Mouse (Mus musculus) cerebellum, postnatal 36 days (tissue): ENCODE data around the gene Cbarp.
"Not testable (repeated sequence)": the region's sequence is repeated elsewhere in the genome, so short reads cannot be mapped to it uniquely, and the experiment has no call there.

Source experiments
- DNase-seq, 2 experiments: peaks; one replicate each; pipeline ENCODE4 v3.0.0; 2021 to 2022; ENCODE audit warnings: mixed read lengths in 2 of 2

Cbarp gene

DNA sequence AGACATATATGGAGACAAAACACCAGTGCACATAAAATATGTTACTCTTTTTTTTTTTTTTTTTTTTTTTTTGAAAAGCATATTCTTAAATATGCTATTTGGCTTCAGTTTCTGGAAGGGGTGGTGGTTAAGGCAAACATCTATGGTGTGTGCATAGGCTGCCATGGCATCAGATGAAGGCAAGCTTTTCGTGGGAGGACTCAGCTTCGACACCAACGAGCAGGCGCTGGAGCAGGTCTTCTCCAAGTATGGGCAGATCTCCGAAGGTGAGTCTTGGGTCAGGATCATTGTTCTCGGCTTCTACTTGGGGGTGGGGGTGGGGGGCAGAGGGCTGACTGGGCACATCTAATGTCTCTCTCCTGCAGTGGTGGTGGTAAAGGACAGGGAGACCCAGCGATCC is 29.0 kb upstream of the Cbarp start:
- no peak for DNase-seq

DNA sequence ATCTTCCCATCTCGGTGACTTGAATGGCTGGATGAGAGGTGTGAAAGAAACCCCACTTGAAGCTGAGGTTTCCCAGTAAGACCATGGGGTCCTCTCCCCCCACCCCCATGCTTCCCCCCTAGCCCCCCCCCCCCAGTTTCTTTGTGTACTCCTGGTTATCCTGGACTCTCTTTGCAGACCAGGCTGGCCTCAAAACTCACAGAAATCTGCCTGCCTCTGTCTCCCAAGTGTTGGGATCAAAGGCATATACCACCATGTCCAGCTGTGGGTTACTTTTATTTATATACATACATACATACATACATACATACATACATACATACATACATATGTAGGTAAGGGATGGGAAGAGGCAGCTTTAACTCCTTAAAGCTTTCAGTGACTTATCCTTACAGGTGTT is 28.4 kb upstream of the Cbarp start:
- DNase-seq: no peak

DNA sequence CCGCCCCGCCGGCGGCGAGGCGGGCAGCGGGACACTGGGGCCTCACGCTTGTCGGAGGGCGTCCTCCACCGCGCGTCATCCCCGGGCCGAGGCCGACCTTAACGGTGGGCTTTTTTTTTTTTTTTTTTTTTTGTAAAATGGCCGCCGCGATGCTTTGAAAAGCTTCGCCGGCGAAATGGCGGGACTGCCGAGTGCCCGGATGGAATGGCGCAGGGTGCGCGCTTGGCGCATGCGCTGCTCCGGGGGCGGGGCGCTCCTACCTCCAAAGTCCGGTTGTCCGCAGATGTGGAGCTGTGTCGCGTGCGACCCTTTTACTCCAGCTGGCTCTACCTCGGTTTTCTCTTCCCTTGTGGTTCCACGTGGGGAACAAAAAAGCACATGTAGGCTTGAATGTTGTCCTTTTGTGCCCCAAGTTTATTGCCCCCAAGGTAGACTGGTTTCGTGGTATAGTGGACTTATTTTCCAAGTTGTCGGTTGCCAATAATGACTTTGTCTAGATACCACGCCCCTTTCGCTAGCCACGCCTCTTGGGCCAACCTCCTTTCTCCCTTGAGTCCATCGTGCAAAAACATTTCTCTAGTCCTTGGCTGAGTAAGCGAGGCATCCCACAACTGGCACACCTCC is 27.5 kb upstream of the Cbarp start:
- DNase-seq: peak; percentile 96 to 97

DNA sequence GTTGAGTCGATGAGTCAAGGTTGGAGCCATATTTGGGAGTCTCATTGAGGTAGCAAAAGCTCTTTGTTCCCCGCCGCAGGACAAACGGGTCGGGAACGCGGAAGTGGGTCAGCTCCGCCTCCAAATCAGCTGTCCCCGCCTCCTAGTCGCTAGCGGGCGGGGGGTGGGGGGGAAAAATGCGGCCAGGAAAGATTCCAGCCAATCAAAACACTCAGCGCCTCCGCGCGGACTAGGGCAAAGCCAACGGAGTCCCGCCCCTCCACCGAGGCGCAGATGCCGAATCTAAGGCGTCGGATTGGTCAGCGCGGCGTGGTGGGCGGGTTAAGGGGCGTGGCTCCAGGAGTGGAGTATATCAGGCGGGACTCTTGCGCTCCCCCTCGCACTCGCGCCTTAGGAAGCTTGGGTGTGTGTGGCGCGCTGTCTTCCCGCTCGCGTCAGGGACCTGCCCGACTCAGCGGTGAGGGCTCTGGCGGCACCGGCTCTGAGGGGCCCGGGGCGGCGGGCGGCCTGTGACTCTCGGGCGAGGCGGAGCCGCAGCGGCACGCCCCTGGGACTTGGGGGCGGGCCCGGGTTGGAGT is 26.9 kb upstream of the Cbarp start:
- peak; percentile 99 for DNase-seq

DNA sequence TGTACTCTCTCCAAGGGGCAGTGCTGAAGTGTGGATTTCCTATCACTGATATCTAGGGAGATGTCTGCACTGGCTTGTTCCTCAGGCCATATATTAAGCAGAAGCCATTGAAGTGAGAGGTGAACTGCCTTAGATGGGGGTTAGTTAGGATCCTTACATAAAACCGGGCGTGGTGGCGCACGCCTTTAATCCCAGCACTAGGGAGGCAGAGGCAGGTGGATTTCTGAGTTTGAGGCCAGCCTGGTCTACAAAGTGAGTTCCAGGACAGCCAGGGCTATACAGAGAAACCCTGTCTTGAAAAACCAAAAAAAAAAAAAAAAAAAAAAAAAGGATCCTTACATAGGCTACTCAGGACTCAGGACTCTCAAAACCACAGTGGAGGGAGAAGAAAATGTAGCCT is 25.5 kb upstream of the Cbarp start:
- DNase-seq: not testable (repeated sequence)

DNA sequence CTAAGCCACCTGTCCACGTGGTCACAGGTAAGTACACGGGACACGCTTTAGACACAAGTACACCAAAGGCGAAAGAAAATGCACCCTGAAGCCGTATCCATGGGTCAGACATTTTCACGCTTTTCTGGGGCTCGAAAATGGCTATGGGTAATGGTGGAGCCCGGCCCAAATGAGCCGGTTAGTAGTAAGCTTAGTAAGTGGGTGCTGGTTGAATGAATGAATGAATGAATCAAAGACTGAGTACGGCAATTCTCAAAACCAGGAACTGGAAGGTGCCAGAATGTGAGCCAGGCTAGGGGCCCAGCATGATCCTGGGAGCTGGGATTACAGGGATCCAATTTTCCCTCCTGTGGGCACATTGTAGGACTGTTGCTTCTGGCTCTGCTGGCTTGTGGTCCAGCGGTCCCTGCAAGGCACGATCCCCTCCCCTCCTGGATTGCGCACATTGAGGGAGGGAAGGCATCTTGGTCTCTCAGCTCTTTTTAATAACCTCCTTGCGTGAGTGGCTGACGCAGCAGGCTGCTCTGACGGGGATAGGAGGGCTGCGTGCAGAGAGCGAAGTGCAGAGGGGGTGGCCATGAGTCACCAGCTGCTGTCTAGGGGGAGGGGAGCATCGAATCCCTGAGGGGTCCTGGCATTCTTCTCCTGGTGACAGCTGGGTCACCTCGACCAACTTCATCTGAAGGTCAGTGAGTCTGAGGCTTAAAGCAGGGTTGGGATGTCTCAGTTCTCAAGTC is 24.9 kb upstream of the Cbarp start, which contains the start of gene Cirbp:
Cirbp (plus strand) TSS at position 594 of the 737 bp plus-strand sequence.
- peak in 1 of 2 experiments; percentile 43 for DNase-seq

DNA sequence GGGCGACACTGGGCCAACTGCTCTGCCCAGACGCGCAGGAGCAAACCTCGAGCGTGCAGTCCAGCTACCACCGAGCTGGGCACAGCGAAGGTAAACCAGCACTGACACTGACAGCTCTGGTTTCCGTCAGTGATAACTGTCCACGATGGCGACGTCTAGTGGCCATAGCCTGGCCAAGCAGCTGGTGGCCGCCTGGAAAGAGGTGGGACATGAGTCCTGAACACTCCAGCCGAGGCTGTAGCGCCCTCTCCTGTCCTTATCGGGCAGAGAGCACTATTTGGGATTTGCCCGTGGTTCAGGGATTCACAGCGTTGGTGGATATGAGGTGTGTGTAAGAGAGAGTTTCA is 24.3 kb upstream of the Cbarp start:
- DNase-seq: peak; percentile 98 to 99

DNA sequence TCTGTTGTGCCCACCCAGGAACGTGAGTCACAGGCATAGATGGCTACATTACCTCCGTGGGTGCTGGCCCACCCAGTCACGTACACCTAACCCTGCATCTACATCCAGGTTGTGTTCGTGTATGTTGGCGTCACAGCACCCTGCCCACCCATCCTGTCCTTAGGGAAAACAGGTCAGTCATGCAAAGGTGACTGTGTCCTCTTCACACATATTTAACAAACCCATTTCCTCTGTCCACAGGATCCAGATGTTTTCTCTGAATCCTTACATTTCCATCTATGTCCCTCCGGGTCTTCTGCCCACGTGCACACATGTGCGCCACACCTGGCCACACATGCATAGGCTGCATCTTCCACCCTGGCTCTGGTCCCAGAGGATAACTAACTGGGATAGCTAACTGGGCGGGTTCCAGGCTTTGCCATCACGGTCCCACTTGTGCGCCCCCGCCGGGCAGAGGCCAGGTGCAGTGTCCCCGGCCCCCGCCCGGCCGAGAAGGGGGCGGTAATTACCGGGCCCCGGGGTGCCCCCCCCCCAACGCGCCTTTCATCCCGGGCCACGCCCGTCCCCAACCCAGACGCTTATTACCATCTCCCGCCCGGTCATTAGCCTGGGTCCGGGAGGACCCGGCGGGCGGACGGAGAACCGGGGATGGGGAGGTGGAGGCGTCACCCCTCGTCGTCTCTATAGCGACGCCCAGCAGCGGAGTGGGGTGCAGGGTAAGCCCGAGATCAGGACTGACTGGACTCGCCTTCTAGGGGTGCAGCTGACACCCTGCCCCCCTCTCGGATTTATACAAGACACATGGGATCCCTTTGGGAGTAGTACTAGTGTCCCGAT is 23.7 kb upstream of the Cbarp start:
- DNase-seq: peak; percentile 49 to 52

DNA sequence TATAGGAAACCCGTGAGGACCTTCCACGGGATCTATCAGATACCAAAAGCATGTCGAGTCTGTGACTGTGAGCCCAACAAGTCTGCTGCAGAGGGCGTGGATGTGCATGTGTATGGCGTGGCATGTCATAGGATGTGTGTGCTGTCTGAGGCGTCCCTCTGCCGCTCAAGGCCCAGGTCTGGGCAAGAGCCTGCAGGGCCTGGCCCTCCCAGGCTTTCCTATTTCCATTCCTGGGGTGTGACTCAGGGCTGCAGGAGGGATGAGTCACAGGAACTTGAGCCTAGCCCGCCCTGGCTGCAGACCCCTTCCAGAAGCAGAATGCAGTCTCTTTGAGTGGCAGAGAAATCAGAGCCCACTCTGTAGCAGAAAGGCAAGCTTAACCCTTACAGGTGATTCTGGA is 23.1 kb upstream of the Cbarp start:
- no peak for DNase-seq

DNA sequence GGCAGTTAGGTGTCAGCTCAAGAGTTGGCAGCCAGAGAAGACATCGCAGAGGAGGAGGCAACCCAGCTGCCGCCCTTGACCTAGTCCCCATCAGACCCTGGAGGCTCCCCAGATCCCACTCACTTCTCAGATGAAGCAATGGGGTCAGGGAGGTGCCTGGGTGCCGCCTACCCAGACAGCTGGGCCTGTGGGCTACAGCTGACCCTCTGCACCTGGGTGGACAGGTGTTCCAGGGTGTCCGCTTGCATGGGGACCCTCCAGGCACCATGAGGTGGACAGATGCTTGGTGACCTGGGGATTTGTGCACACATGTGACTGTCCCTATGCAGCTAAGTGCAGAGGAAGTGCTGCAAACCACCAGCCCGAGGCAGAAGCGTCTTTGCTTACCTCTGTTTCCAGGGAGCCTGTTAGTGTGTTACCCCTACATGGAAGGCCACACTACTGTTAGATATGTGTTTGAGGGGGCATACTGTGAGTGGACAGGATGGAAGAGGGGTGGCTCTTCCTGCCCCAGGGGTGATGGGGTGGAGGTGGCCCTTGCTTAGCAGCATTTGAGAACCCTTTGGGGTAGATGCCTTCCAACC is 22.2 kb upstream of the Cbarp start:
- DNase-seq: no peak

DNA sequence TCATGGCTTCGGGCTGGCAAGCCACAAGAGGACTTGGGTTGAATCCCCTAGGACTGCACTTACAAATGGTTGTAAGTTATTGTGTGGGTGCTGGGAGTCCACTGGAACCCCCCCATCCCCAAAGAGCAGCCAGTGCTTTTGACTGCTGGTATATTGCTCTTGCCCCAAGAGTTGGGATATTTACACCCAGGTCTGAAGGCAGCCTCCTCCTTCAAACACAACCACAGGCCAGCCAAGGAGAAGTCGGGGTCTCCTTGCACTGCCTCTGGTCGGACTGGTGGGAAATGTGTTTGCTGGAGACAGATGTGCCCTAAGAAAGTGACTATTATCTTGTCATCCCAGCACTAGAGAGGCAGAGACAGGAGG is 21.6 kb upstream of the Cbarp start:
- DNase-seq: no peak

DNA sequence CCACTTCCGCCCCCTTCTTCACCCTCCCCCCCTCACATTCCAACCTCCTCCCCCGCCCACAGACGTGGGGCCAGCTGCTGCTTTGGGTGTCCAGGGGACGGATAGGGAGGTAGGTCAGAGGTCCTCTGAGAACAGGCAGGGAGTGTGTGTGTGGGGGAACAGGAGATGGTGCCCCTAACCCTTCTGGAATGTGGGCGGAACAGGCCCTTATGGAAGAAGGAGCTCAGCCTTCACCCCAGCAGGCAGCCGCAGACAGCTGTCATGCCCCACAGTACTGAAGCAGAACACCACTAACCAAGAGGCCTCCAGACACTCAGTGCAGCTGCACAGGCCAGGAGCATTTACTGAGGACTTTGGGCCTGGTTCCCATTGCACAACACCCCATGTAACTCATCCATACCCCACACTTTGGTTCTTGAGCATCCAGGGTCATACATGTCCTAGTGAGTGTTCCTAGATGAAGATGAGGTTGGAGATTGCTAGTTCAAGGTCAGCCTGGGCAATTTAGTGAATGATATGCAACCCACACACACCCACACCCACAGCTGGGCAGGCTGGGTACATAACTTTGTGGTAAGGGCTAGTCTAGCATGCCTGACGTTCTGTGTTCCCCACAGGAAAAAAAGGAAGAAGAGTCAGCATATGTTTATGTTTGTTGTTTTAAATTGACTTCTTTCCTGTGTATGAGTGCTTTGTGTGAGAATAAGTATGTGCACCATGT is 21.0 kb upstream of the Cbarp start:
- no peak for DNase-seq

DNA sequence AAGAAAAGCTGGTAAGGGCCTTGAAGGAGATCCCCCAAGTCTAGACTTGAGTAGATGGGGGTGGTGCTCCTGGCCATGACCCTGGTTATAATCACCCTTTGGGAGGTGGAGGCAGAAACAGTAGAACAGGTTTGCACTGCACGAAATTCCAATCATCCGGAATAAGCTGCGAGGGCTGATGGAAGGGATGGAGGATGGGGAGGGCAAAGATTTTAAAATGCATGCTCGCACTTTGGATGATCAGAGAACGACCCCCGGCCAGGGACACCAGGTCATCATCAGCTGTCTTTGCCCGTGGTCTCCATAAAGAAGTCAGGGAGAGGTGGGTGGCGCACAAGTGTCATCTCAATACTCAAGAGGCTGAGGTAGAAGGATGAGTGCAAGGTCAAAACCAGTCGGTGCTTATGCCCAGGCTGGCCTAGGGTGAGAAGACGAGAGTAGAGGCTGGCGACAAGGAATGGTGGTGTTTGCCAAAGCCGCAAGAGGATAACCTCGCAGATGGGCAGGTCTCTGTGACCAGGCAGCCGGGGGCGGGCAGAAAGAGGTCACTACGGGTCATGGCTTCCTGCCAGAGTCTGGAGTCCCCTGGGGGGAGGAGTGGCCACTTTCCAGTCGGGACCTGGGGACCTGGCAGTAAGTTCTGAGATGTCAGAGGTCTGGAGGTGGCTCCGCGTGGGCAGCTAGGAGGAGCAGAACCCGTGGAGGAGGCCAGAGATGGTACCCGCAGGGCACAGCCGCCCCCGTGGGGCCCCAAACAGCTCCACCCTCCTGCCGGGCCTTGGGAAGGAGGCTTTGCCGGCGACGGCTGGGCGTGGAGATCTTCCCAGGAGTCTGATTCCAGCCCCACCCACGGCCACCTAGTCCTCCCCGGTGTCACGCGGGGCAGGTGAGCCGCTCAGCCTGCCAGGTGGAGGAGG is 20.1 kb upstream of the Cbarp start:
- peak; percentile 68 to 72 for DNase-seq

DNA sequence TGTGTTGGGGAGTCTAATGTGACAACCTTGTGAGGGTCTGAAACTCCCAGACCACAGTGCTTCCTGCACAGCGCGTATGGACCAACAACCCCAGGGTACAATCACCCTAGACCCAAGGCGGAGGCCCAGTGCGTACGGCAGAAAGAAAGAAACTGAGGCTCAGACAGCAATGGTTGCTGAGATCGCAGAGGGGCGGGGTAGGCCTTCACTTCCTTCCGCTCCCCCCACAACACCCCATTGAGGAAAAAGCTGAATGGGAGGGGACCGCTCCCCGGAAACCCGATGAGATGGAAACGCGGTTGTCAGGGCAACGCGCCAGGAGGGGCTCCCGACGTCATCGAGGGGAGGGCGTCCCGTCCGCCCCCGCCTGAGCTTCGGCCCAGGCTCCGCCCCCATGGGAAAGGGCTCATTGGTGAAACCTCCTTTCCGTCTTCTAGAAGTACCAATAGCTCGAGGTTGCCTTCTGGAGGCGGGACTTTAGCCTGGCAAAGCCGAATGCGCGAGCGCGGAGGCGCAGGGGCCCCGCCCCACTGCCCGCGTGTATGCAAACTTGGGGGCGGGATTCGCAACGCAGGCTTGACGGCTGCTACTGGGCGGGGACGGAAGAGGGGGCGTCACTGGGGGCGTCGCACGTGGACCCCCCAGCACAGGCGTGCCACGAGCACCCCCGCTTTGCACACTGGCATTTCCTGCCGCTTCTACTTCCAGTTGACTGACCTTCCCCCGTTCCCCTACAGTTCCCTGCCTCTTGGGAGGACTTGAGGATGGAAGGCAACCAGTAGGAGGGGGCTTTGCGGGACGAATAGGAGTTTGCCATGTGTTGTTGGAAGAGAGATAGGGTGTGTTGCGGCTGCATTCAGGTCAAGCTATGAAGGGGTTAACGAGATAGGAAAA is 19.2 kb upstream of the Cbarp start:
- DNase-seq: peak; percentile 97 to 98

DNA sequence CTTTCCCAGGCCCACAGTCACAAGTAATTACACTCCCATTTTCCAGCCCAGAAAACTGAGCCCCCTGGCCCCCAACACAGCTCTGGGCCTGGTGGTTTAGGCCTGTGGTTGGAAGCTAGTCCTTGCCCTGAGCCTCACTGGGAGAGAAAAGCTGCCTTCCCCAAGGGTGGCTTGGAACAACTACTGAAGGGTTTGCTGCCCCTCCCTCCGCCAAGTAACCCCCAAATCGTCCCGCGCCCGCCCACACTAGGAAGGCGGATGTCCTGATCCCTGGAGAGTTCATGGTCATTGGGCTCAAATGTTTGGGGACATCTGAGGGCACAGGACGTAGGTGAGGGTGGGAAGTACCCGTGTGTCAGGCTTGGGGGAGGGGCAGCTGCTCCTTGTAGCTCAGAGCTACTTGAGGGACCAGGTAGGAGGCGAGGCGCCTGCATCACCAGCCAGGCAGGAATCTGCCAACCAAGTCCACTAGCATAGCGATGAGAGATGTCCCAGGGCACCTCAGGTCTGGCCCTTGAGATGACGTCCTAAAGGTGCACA is 18.5 kb upstream of the Cbarp start:
- DNase-seq: no peak

DNA sequence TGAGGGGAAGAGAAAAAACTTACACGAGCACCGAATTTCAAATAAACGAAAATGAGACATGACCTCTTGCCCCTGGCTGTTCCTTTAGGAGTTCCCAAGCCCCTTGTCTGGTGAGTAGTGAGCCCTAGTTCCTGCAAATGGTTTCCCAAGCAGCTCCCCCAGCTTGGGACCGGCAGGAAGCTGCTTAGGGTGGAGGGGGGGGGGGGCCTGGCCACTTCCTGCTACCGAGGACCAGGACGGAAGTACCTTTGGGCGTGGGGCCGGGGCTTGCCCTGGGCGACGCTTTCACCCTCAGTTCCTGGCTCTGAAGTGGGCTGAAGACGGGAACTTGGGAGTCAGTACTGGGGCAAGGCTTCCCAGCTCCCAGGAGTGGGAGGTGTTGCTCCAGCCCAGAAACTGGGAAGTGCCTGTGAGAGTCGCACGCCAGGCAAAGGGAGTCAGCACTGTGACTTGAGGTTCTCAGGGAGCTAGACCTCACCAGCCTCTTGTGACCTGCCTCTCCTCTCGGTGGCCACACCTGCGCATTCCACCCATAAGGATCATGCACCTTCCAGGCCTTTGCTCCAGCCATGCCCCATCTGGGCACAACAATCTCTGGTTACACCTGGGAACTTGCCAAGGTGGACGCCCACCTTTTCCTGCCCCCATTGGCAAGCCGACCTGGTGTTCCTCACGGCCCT is 17.8 kb upstream of the Cbarp start:
- no peak for DNase-seq

DNA sequence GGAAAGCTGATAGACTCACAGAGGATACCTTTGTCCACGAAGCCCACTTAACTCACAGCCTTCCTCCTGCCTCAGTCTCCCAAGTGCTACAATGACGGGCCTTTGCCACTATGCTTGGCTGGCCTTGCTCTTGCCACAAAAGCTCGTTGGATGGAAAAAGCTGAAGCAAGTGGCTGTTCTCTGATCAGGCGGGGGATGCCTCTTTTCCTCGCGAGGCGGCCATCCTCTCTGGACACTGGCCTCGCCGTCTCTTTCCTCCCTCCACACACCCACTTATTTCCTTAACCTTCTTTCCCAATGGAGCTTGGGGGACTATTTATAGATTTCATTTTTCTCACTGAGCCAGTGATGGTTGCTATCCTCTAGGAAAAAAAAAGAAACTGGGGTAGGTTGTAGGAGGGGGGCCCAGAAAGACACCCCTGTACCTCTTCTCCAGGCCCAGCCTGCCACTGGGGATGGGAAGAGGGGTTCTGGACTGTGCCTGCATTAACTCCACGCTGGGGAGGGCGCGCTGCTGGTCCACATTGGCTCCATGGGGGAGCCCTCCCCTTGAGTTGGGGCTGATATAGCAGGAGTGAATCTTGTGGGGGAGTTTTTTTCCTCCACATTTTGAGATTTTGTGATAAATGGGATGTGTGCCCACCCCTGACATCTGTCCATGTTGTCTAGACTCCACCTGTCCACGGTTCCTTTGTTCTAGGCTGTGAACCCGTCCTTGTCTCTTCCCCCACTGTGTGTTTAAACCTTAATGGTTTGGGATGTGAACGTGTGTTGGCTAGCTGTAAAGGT is 16.7 kb upstream of the Cbarp start:
- DNase-seq: no peak

DNA sequence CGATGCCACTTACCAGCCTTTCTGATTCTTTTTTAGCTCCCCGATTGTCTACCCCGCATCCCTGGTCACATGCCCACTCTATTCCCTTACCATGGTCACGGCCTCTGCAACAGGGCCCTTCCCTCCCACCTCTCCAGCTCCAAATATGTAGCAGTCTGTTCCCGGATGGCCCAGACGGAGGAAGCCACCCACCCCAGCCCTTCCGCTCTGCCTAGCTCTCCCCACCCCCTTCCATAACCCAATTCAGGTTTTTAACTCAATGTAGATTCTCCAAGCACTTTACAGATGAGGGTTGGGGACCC is 16.1 kb upstream of the Cbarp start:
- no peak for DNase-seq
